Mouse (Mus musculus): ENCODE results near the gene Men1. TPM values are rescaled to one million over a fixed set of nuclear protein-coding genes. Genes with fewer than 3 reads are reported as not detected.
A peak's percentile ranks its signal among the peaks of the same experiment; 100 is the strongest.

Men1 gene
- total and polyA plus RNA-seq, 3 experiments = 13.9 to 19.4 (median 14.0) TPM

DNA sequence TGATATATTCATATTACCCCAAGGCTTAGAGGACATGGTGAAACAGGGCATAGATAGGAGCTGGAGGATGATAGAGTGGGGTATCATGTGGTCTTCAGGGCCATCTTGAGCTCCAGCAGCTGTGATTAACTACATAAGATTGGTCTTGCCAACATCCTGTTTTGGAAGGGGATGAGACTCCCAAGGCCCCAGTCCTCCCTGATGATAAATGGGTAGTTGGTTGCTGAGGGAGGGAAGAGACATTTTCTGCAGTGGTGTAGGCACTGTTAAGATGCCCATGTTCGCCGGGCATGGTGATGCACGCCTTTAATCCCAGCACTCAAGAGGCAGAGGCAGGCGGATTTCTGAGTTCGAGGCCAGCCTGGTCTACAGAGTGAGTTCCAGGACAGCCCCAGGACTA is 46.5 kb downstream of the Men1 start:
- H3K36me3 ChIP-seq (ENCODE audit: control insufficient read depth, insufficient read depth, low read length) = peaks cover 11% of the 10 kb centered on the region
- H3K9ac ChIP-seq (ENCODE audit: low read depth, low read length) = no peak overlapping the region
- H3K27me3 ChIP-seq (ENCODE audit: control insufficient read depth, insufficient read depth, low read length) = no peaks in the 10 kb centered on the region
- intact Hi-C loops (cut with DNase I) = no loop called here
- H3K79me2 ChIP-seq (replicated peaks; ENCODE audit: control insufficient read depth, insufficient read depth, low read length) = 0 out of 2 replicates have a peak, but pooled peaks cover 1% of the 10 kb centered on the region
- DNase-seq = no peak
- TF ChIP-seq CTCF (IDR thresholded peaks at IDR 0.05) (no peak), EP300 (IDR thresholded peaks at IDR 0.05; ENCODE audit: insufficient read depth, low read depth, low read length) (no peak), POLR2A (IDR thresholded peaks at IDR 0.05; ENCODE audit: insufficient read depth, low read depth, low read length) (no peak)
- no peak overlapping the region for H3K27ac ChIP-seq
- peaks cover 16% of the 10 kb centered on the region for H3K4me1 ChIP-seq (ENCODE audit: control insufficient read depth, insufficient read depth, low read length)
- no peak overlapping the region for H3K4me3 ChIP-seq
- 98% methylated on average over 5 of the region's 5 CpGs for WGBS

DNA sequence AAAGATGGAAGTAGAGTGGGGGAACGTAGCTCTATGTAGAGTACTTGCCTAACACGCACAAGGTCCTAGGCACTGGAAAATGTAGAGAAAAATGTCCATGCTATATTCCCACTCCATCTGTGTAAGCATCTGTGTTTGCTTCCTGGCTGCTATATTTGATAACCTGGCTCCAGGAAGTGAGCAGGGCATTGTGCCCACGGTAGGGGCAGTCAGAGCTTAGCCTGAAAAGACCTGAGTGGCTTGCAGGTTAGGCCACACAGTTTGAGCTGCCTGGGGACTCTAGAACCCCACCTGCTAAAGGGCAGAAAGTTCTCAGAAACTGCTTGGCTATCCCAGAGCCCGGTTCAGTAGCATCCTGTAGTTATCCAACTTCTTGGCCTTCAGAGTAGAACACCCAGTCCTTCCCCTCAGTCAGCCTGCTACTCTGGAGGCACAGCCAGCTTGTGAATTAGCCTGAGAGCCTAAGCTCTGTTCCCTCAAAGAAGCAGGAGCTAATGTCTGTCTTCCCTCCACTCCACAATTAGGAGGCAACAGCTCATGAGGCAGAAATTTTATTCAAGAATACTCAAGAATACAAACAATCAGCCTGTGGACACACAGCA is 47.6 kb downstream of the Men1 start:
- H3K4me1 ChIP-seq (ENCODE audit: control insufficient read depth, insufficient read depth, low read length) = peaks cover 18% of the 10 kb centered on the region
- H3K9ac ChIP-seq (ENCODE audit: low read depth, low read length) = no peak overlapping the region
- 0 out of 2 replicates have a peak, but pooled peaks cover 1% of the 10 kb centered on the region for H3K79me2 ChIP-seq (replicated peaks; ENCODE audit: control insufficient read depth, insufficient read depth, low read length)
- DNase-seq = no peak
- TF ChIP-seq EP300 (IDR thresholded peaks at IDR 0.05; ENCODE audit: insufficient read depth, low read depth, low read length) (no peak), POLR2A (IDR thresholded peaks at IDR 0.05; ENCODE audit: insufficient read depth, low read depth, low read length) (no peak), CTCF (IDR thresholded peaks at IDR 0.05) (no peak)
- no peak overlapping the region for H3K4me3 ChIP-seq
- peaks cover 2% of the 10 kb centered on the region for H3K36me3 ChIP-seq (ENCODE audit: control insufficient read depth, insufficient read depth, low read length)
- intact Hi-C loops (cut with DNase I) = no loop called here
- no peak overlapping the region; the same call in 1 of the 2 replicates for H3K27ac ChIP-seq
- WGBS = 39% methylated on average over 4 of the region's 4 CpGs
- H3K27me3 ChIP-seq (ENCODE audit: control insufficient read depth, insufficient read depth, low read length) = no peaks in the 10 kb centered on the region

- 25% methylated on average over 5 of the region's 5 CpGs for WGBS
- TF ChIP-seq EP300 (IDR thresholded peaks at IDR 0.05; ENCODE audit: insufficient read depth, low read depth, low read length) (no peak), CTCF (IDR thresholded peaks at IDR 0.05) (no peak), POLR2A (IDR thresholded peaks at IDR 0.05; ENCODE audit: insufficient read depth, low read depth, low read length) (no peak)
- H3K36me3 ChIP-seq (ENCODE audit: control insufficient read depth, insufficient read depth, low read length) = no peaks in the 10 kb centered on the region
- H3K27me3 ChIP-seq (ENCODE audit: control insufficient read depth, insufficient read depth, low read length) = no peaks in the 10 kb centered on the region
- H3K79me2 ChIP-seq (replicated peaks; ENCODE audit: control insufficient read depth, insufficient read depth, low read length) = 0 out of 2 replicates have a peak, but pooled peaks cover 1% of the 10 kb centered on the region
- H3K9ac ChIP-seq (ENCODE audit: low read depth, low read length) = no peak overlapping the region
- intact Hi-C loops (cut with DNase I) = no loop called here
- no peak overlapping the region for H3K4me3 ChIP-seq
- peak in 1 of 2 experiments; percentile 9 for DNase-seq
- H3K27ac ChIP-seq = peak overlapping the region; percentile 92
- peaks cover 17% of the 10 kb centered on the region for H3K4me1 ChIP-seq (ENCODE audit: control insufficient read depth, insufficient read depth, low read length)
Observed at GRCm38 (mm10) chr19:6383470-6383869, 48.7 kb downstream of the Men1 start.

DNA sequence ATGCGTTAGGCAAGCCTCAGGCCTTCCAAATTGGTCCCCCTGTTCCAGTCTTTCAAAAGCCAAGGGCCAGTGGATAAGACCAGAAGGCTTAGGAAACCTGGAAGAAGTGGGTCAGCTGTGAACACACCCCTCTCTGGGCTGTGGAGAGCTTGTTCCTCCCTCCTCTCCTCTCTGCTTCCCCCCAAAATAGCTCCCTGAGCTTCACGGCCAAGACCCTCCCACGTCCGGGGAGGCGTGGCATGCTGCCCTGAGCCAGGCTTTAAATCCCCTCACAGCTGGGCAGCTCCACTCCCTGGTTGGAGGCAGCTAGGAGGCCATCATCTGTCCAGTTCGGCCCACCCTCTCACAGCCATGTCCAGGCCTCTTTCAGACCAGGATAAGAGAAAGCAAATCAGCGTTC is 49.3 kb downstream of the Men1 start, which contains the start of gene Pygm:
TSS of gene Pygm (plus strand) at position 272 of the 400 bp plus-strand sequence.
- no peaks in the 10 kb centered on the region for H3K36me3 ChIP-seq (ENCODE audit: control insufficient read depth, insufficient read depth, low read length)
- 6% methylated on average over 7 of the region's 7 CpGs for WGBS
- peak within 1 kb of the TSS; percentile 92 for H3K27ac ChIP-seq
- 0 out of 2 replicates have a peak, but pooled peaks cover 1% of the 10 kb centered on the region for H3K79me2 ChIP-seq (replicated peaks; ENCODE audit: control insufficient read depth, insufficient read depth, low read length)
- TF ChIP-seq EP300 (IDR thresholded peaks at IDR 0.05; ENCODE audit: insufficient read depth, low read depth, low read length) (peak; percentile 89), CTCF (IDR thresholded peaks at IDR 0.05) (peak; percentile 26), POLR2A (IDR thresholded peaks at IDR 0.05; ENCODE audit: insufficient read depth, low read depth, low read length) (peak; percentile 99)
- peak; percentile 90 to 92 for DNase-seq
- peak within 1 kb of the TSS; percentile 62 for H3K4me3 ChIP-seq
- no peaks in the 10 kb centered on the region for H3K27me3 ChIP-seq (ENCODE audit: control insufficient read depth, insufficient read depth, low read length)
- H3K4me1 ChIP-seq (ENCODE audit: control insufficient read depth, insufficient read depth, low read length) = peaks cover 17% of the 10 kb centered on the region
- peak within 1 kb of the TSS; percentile 60 for H3K9ac ChIP-seq (ENCODE audit: low read depth, low read length)
- intact Hi-C loops (cut with DNase I) = no loop called here

GRCm38 (mm10) chr19:6384954-6385353 is 50.2 kb downstream of the Men1 start:
- Histone ChIP-seq H3K79me2 (replicated peaks; ENCODE audit: control insufficient read depth, insufficient read depth, low read length) (0 out of 2 replicates have a peak, but pooled peaks cover 1% of the 10 kb centered on the region), H3K27me3 (ENCODE audit: control insufficient read depth, insufficient read depth, low read length) (no peaks in the 10 kb centered on the region), H3K4me1 (ENCODE audit: control insufficient read depth, insufficient read depth, low read length) (peaks cover 17% of the 10 kb centered on the region), H3K27ac (peak overlapping the region; percentile 92), H3K9ac (ENCODE audit: low read depth, low read length) (peak overlapping the region; percentile 60), H3K36me3 (ENCODE audit: control insufficient read depth, insufficient read depth, low read length) (peaks cover 1% of the 10 kb centered on the region; the same call in 1 of the 2 replicates), H3K4me3 (peak overlapping the region; percentile 62)
- TF ChIP-seq POLR2A (IDR thresholded peaks at IDR 0.05; ENCODE audit: insufficient read depth, low read depth, low read length) = no peak; the same call in 1 of the 2 replicates
- TF ChIP-seq EP300 (IDR thresholded peaks at IDR 0.05; ENCODE audit: insufficient read depth, low read depth, low read length) = 0 out of 2 replicates have a peak, but pooled peaks have one; percentile 49
- peak; percentile 58 to 61 for DNase-seq
- intact Hi-C loops (cut with DNase I) = no loop called here
- 12% methylated on average over 11 of the region's 11 CpGs for WGBS

DNA sequence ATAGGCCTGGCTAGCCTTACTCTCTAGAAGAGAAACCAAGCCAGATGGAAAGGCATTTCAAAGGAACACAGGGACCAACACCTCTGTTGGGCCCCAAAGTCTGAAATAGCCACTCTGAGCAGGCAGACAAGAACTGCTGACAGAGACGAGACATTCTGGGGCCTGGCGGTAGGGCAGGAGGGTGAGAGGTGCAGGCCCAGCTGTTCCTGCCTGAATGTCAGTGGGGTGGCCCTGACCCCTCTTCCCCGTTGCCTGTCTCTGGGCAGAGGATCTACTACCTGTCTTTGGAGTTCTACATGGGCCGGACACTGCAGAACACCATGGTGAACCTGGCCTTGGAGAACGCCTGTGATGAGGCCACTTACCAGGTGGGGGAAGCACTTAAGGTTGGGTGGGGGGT is 50.6 kb downstream of the Men1 start:
- no peak for TF ChIP-seq CTCF (IDR thresholded peaks at IDR 0.05)
- no peak for TF ChIP-seq POLR2A (IDR thresholded peaks at IDR 0.05; ENCODE audit: insufficient read depth, low read depth, low read length)
- no peak for TF ChIP-seq EP300 (IDR thresholded peaks at IDR 0.05; ENCODE audit: insufficient read depth, low read depth, low read length)
- H3K4me3 ChIP-seq = peak overlapping the region; percentile 62
- H3K9ac ChIP-seq (ENCODE audit: low read depth, low read length) = peak overlapping the region; percentile 60
- H3K27me3 ChIP-seq (ENCODE audit: control insufficient read depth, insufficient read depth, low read length) = no peaks in the 10 kb centered on the region
- intact Hi-C loops (cut with DNase I) = no loop called here
- peaks cover 3% of the 10 kb centered on the region; the same call in 1 of the 2 replicates for H3K36me3 ChIP-seq (ENCODE audit: control insufficient read depth, insufficient read depth, low read length)
- no peak for DNase-seq
- 0 out of 2 replicates have a peak, but pooled peaks cover 1% of the 10 kb centered on the region for H3K79me2 ChIP-seq (replicated peaks; ENCODE audit: control insufficient read depth, insufficient read depth, low read length)
- peaks cover 17% of the 10 kb centered on the region for H3K4me1 ChIP-seq (ENCODE audit: control insufficient read depth, insufficient read depth, low read length)
- WGBS = 48% methylated on average over 5 of the region's 5 CpGs
- H3K27ac ChIP-seq = peak overlapping the region; percentile 92

Measured in heart, adult 2 months (tissue).